Mouse (Mus musculus) heart, postnatal 0 days (tissue): ENCODE data around the gene Sirpa.

Source experiments
- CTCF ChIP-seq: IDR thresholded peaks from 2 replicates; pipeline ENCODE4 v1.5.1; 2016; ENCODE audit warnings: antibody characterized with exemption, control low read depth, low read depth
- EP300 ChIP-seq: IDR thresholded peaks from 2 replicates; pipeline ENCODE4 v1.6.1; 2016; ENCODE audit warnings: antibody characterized with exemption, low read depth

DNA sequence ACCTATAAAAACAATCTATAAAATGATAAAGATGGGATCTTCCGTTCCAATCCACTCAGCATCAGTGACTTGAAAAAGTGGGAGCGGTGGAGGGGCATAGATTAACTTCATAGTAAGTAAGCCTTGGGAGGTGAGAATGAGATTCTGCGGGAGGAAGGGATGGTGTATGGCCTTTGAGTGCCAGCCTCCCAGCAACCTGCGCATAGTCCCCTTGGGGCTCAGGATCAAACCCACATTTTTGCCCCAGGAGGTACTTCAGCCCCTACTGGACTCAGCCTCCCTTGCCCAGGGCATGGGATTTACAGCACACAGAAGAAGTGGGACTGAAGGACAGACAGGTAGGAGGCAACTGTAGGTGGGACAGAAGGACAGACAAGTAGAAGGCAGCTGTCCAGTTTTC is 2.6 kb downstream of the Sirpa start:
- TF ChIP-seq CTCF (no peak), EP300 (no peak)
